Mouse (Mus musculus) megakaryocyte, embryonic 14.5 days (primary cell): Measurements from ENCODE around the gene Nrbf2.

ENCODE experiments used
- FLI1 ChIP-seq: IDR thresholded peaks from 2 replicates; pipeline ENCODE4 v1.6.1; 2012; ENCODE audit warnings: low read length, inconsistent platforms, mixed read lengths
- GATA1 ChIP-seq: IDR thresholded peaks from 3 replicates; pipeline ENCODE4 v1.6.1; 2012; ENCODE audit warnings: mixed read lengths, low read length, inconsistent platforms, borderline replicate concordance

DNA sequence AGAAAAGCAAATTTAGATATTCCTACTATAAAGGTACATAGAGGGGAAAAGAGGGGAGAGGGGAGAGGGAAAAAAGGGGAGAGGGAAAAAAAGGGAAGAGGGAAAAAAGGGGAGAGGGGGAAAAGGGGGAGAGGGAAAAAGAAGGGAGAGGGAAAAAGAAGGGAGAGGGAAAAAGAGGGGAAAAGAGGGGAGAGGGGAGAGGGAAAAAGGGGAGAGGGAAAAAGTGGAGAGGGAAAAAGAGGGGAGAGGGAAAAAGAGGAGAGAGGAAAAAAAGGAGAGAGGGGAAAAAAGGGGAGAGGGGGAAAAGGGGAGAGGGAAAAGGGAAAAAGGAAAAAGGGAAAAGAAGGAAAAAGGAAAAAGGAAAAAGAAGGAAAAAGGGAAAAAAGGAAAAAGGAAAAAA is 9.2 kb downstream of the Nrbf2 start:
- TF ChIP-seq GATA1 (no peak), FLI1 (no peak)
